20 mouse cellular contexts compared by ENCODE assay signal in genomic region chr11:64495935-64496334, GRCm38 (mm10). TPM values are rescaled to one million over a fixed set of nuclear protein-coding genes. Genes with fewer than 3 reads are reported as not detected.
DNase-seq lines count a peak whose midpoint lies in the region; ATAC-seq and TF ChIP-seq lines count a peak whose summit lies in the region.
"Had no signal": no experiment of that assay in that cellular context is flagged by ENCODE, and none has a peak within 500 bp of the region (broad histone marks: within the 10 kb centered on the region; RNA-seq: fewer than 3 reads in every experiment).

No protein-coding gene starts in this region.

- no peak overlapping the region for H3ac ChIP-seq in myocyte (ENCODE audit: control insufficient read depth, insufficient read length)

- no peak for TF ChIP-seq POLR2A in myocyte (IDR thresholded peaks at IDR 0.05; ENCODE audit: insufficient read length, low read depth)

- no peak overlapping the region for H3K27ac ChIP-seq in kidney, embryonic 15.5 days
- 0 out of 2 replicates have a peak overlapping the region, but pooled peaks have one; percentile 19 for H3K27ac ChIP-seq in midbrain, embryonic 10.5 days (replicated peaks)
- no peak overlapping the region for H3K27ac ChIP-seq in midbrain, embryonic 13.5 days
- H3K27ac ChIP-seq: hindbrain, embryonic 15.5 days; layer of hippocampus, adult 2 months; neural tube, embryonic 15.5 days had no signal

- DNase-seq in embryo, embryonic 10 days (ENCODE audit: low spot score): peak; percentile 58
- DNase-seq in embryo, embryonic 11 days: no peak
- peak; percentile 7 for DNase-seq in kidney, adult 11 months
- DNase-seq in midbrain, embryonic 10.5 days (ENCODE audit: low spot score): no peak
- no peak for DNase-seq in natural killer cell, adult 2 months (ENCODE audit: low spot score in 2 of 2)
- DNase-seq: B cell, adult 2 months; cerebellum, adult 11-12 months; gastrocnemius, postnatal 36 days; left cerebral cortex, postnatal 4 days; thymus, postnatal 25 days had no signal

- ATAC-seq in kidney, embryonic 15.5 days (replicated peaks; ENCODE audit: low FRiP score): no peak; the same call in 1 of the 2 replicates
- ATAC-seq in midbrain, embryonic 13.5 days: no peak
- ATAC-seq: intestine, postnatal 0 days had no signal

- 16% methylated on average over 3 of the region's 3 CpGs for WGBS in kidney, embryonic 15.5 days
- WGBS in midbrain, embryonic 10.5 days: 49% methylated on average over 3 of the region's 3 CpGs
- WGBS in midbrain, embryonic 13.5 days: 60% methylated on average over 3 of the region's 3 CpGs

- no peaks in the 10 kb centered on the region for H3K36me3 ChIP-seq in kidney, embryonic 15.5 days
- H3K36me3 ChIP-seq in midbrain, embryonic 10.5 days: no peaks in the 10 kb centered on the region
- H3K36me3 ChIP-seq in midbrain, embryonic 13.5 days: no peaks in the 10 kb centered on the region
- no peaks in the 10 kb centered on the region for H3K36me3 ChIP-seq in myocyte (ENCODE audit: control insufficient read depth, insufficient read depth)
- H3K36me3 ChIP-seq: hindbrain, embryonic 15.5 days; neural tube, embryonic 15.5 days had no signal

- H3K4me3 ChIP-seq in kidney, embryonic 15.5 days (replicated peaks): no peak overlapping the region
- no peak overlapping the region for H3K4me3 ChIP-seq in midbrain, embryonic 10.5 days
- H3K4me3 ChIP-seq in midbrain, embryonic 13.5 days (replicated peaks): no peak overlapping the region
- no peak overlapping the region for H3K4me3 ChIP-seq in myocyte
- H3K4me3 ChIP-seq: hindbrain, embryonic 15.5 days; layer of hippocampus, adult 2 months; neural tube, embryonic 15.5 days had no signal

- peaks cover 4% of the 10 kb centered on the region; the same call in 1 of the 2 replicates for H3K27me3 ChIP-seq in kidney, embryonic 15.5 days
- H3K27me3 ChIP-seq in midbrain, embryonic 10.5 days (ENCODE audit: low read depth, poor library complexity, severe bottlenecking): no peaks in the 10 kb centered on the region; the same call in 1 of the 2 replicates
- peaks cover 18% of the 10 kb centered on the region; the same call in 1 of the 2 replicates for H3K27me3 ChIP-seq in midbrain, embryonic 13.5 days
- H3K27me3 ChIP-seq in myocyte (ENCODE audit: control insufficient read depth, insufficient read depth, insufficient read length): no peaks in the 10 kb centered on the region
- H3K27me3 ChIP-seq: hindbrain, embryonic 15.5 days; neural tube, embryonic 15.5 days had no signal

- H3K79me2 ChIP-seq in myocyte (ENCODE audit: control insufficient read depth, insufficient read depth): no peaks in the 10 kb centered on the region

- no peak overlapping the region for H3K9ac ChIP-seq in kidney, embryonic 15.5 days
- no peak overlapping the region for H3K9ac ChIP-seq in midbrain, embryonic 13.5 days (replicated peaks)
- H3K9ac ChIP-seq: hindbrain, embryonic 15.5 days; neural tube, embryonic 15.5 days had no signal

- H3K9me3 ChIP-seq in kidney, embryonic 15.5 days (replicated peaks): no peaks in the 10 kb centered on the region
- no peaks in the 10 kb centered on the region for H3K9me3 ChIP-seq in midbrain, embryonic 10.5 days (replicated peaks)
- H3K9me3 ChIP-seq in midbrain, embryonic 13.5 days: no peaks in the 10 kb centered on the region
- H3K9me3 ChIP-seq: hindbrain, embryonic 15.5 days; neural tube, embryonic 15.5 days had no signal

- H3K4me1 ChIP-seq in kidney, embryonic 15.5 days: peaks cover 8% of the 10 kb centered on the region; the same call in 1 of the 2 replicates
- H3K4me1 ChIP-seq in midbrain, embryonic 10.5 days: peaks cover 20% of the 10 kb centered on the region
- peaks cover 5% of the 10 kb centered on the region; the same call in 1 of the 2 replicates for H3K4me1 ChIP-seq in midbrain, embryonic 13.5 days (replicated peaks)
- H3K4me1 ChIP-seq: hindbrain, embryonic 15.5 days had no signal

- no peak overlapping the region for H3K4me2 ChIP-seq in kidney, embryonic 15.5 days
- H3K4me2 ChIP-seq in midbrain, embryonic 13.5 days (replicated peaks): no peak overlapping the region
- H3K4me2 ChIP-seq in myocyte (ENCODE audit: low read depth): peak overlapping the region; percentile 8
- H3K4me2 ChIP-seq: hindbrain, embryonic 15.5 days; liver, embryonic 11.5 days; neural tube, embryonic 15.5 days had no signal

TF ChIP-seq in myocyte, 11 proteins besides CTCF, POLR2A, EP300 and RAD21:
- no peak for TF ChIP-seq MAX (IDR thresholded peaks at IDR 0.05; ENCODE audit: low read depth)
- no peak for TF ChIP-seq SRF (IDR thresholded peaks at IDR 0.05; ENCODE audit: control insufficient read depth, insufficient read length, low read depth)
- TF ChIP-seq POLR2AphosphoS2 (IDR thresholded peaks at IDR 0.05; ENCODE audit: insufficient read length, low read depth): no peak
- TF ChIP-seq MYOD1 (IDR thresholded peaks at IDR 0.05; ENCODE audit: control insufficient read depth in 1 of 3, insufficient read length in 2 of 3, low read depth in 2 of 3): no peak
- no peak for TF ChIP-seq REST (IDR thresholded peaks at IDR 0.05; ENCODE audit: insufficient read depth, insufficient read length)
- TF ChIP-seq MYOG (IDR thresholded peaks at IDR 0.05; ENCODE audit: control insufficient read depth in 1 of 3, insufficient read depth in 1 of 3, insufficient read length in 2 of 3, low read depth in 2 of 3): no peak
- TF ChIP-seq TCF12 (IDR thresholded peaks at IDR 0.05; ENCODE audit: insufficient read depth, poor library complexity, severe bottlenecking): no peak
- TF ChIP-seq USF1 (IDR thresholded peaks at IDR 0.05; ENCODE audit: low read depth): no peak
- no peak for TF ChIP-seq CEBPB (IDR thresholded peaks at IDR 0.05; ENCODE audit: insufficient read depth, poor library complexity, severe bottlenecking)
- TF ChIP-seq E2F4 (IDR thresholded peaks at IDR 0.05; ENCODE audit: insufficient read depth): no peak
- TF ChIP-seq TCF3 (IDR thresholded peaks at IDR 0.05; ENCODE audit: insufficient read length, low read depth): no peak
TF ChIP-seq in myocyte: peak in this region for 0.

RNA-seq across cellular contexts. Expression of gene F930015N05Rik, which starts 59.5 kb away (rescaled TPM):
- 0.22 and 0.91 TPM in 2 replicates for polyA plus RNA-seq in kidney, embryonic 15.5 days (2015; fragmentation: Nextera tagmentation; extraction: Ambion mirVana)
- polyA plus RNA-seq in midbrain, embryonic 10.5 days (2016; fragmentation: Nextera tagmentation; extraction: Ambion mirVana): 1.9 and 2.3 TPM in 2 replicates
- 0.37 and 1.8 TPM in 2 replicates for polyA plus RNA-seq in midbrain, embryonic 13.5 days (2015; fragmentation: Nextera tagmentation; extraction: Ambion mirVana)
- polyA plus RNA-seq in myocyte (2012; fragmentation: generic; extraction: Trizol): 0.66 TPM
- polyA plus RNA-seq: heart, postnatal 0 days; intestine, postnatal 0 days; testis, adult 2 months had no signal

Comparison
In these comparisons a context has a peak if more than half of its experiments do, and no peak if none do; other contexts are left out.
1. DNase-seq: peak in embryo, embryonic 10 days (single experiment) and kidney, adult 11 months (single experiment); none in embryo, embryonic 11 days (single experiment), midbrain, embryonic 10.5 days (single experiment) and natural killer cell, adult 2 months (0 of 2).